Mouse (Mus musculus): Measurements from ENCODE around the gene 4930555G01Rik. TPM values are rescaled to one million over a fixed set of nuclear protein-coding genes. Genes with fewer than 3 reads are reported as not detected.
"Not testable (repeated sequence)": the region's sequence is repeated elsewhere in the genome, so short reads cannot be mapped to it uniquely, and the experiment has no call there.

The 4930555G01Rik gene
- polyA plus RNA-seq (2015; fragmentation: Nextera tagmentation; extraction: Ambion mirVana): not detected in 2 replicates

GRCm38 (mm10) chr14:5050329-5050728 lies at the start of gene 4930555G01Rik:
Gene 4930555G01Rik, plus strand, starts transcription at chr14:5050629.
- DNase-seq (ENCODE audit: low spot score): not testable (repeated sequence)

GRCm38 (mm10) chr14:5015591-5015990 lies 34.8 kb upstream of the 4930555G01Rik start, which contains the start of gene Gm3298:
Gene Gm3298, plus strand, starts transcription at chr14:5015891.
- DNase-seq (ENCODE audit: low spot score): not testable (repeated sequence)

GRCm38 (mm10) chr14:5070611-5071490 lies 20.4 kb downstream of the 4930555G01Rik start, which contains the start of gene Gm8281:
Gene Gm8281, plus strand, starts transcription at chr14:5071040.
- DNase-seq (ENCODE audit: low spot score): not testable (repeated sequence)

Other genes starting within 250 kb of the 4930555G01Rik start
- gene Gm3269, start 212.5 kb upstream of the 4930555G01Rik start, polyA plus RNA-seq (2015; fragmentation: Nextera tagmentation; extraction: Ambion mirVana): not detected in 2 replicates
- not detected in 2 replicates for gene Gm3264, start 195.1 kb upstream of the 4930555G01Rik start, polyA plus RNA-seq (2015; fragmentation: Nextera tagmentation; extraction: Ambion mirVana)
- 0.09 and 0.14 TPM in 2 replicates for gene Gm3278, start 158.2 kb upstream of the 4930555G01Rik start, polyA plus RNA-seq (2015; fragmentation: Nextera tagmentation; extraction: Ambion mirVana)
- gene Gm8297, start 66.7 kb upstream of the 4930555G01Rik start, polyA plus RNA-seq (2015; fragmentation: Nextera tagmentation; extraction: Ambion mirVana): 0.19 TPM in 1 of 2 replicates, not detected in the other
- gene Gm3298, start 34.7 kb upstream of the 4930555G01Rik start, polyA plus RNA-seq (2015; fragmentation: Nextera tagmentation; extraction: Ambion mirVana): not detected in 2 replicates
- gene Gm8281, start 20.4 kb downstream of the 4930555G01Rik start, polyA plus RNA-seq (2015; fragmentation: Nextera tagmentation; extraction: Ambion mirVana): 0.10 TPM in 1 of 2 replicates, not detected in the other
- gene Gm8279, start 80.9 kb downstream of the 4930555G01Rik start, polyA plus RNA-seq (2015; fragmentation: Nextera tagmentation; extraction: Ambion mirVana): 0.64 and 0.77 TPM in 2 replicates
- not detected in 2 replicates for gene Gm3317, start 113.9 kb downstream of the 4930555G01Rik start, polyA plus RNA-seq (2015; fragmentation: Nextera tagmentation; extraction: Ambion mirVana)
- gene Gm8271, start 135.2 kb downstream of the 4930555G01Rik start, polyA plus RNA-seq (2015; fragmentation: Nextera tagmentation; extraction: Ambion mirVana): not detected in 2 replicates
- gene Gm3526, start 210.0 kb downstream of the 4930555G01Rik start, polyA plus RNA-seq (2015; fragmentation: Nextera tagmentation; extraction: Ambion mirVana): 0.12 TPM in 1 of 2 replicates, not detected in the other

Data from thymus, postnatal 0 days (tissue).